Mouse (Mus musculus): ENCODE results near the gene Slc25a24.
A peak's percentile ranks its signal among the peaks of the same experiment; 100 is the strongest.

The Slc25a24 gene

DNA sequence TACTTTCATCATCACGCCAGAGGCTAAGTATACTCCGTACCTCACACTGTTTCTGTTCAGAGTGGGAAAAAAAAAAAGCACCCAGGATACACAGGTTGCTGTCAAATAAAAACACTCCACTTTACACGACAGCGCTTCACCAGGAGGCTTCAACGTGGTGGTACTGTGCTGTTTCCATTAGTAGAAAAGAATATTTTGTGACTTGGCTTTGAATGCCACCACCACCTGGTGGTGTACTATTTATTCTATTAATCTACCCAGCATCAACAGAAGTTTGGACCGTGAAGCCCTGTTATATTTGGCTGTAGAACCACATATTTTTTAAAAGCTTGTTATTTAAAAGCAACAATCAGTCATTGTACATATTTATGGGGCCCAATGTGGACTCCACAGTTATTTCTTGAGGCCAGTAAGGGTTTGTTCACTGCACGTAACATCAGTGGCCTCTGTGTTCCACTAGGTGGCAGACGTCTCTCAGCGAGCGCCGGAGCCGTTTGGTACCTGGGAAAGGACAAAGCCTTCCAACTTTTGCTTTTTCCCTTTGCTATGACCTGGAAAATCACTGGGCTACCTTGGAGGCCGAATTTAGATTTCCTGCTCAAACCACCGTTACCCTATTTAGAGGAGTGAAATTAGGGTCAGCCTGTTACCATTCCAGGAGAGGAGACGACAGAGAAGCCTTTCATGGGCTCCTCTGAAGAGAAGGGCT, 48.3 kb downstream of the Slc25a24 start:
- DNase-seq = peak; percentile 53 to 66

DNA sequence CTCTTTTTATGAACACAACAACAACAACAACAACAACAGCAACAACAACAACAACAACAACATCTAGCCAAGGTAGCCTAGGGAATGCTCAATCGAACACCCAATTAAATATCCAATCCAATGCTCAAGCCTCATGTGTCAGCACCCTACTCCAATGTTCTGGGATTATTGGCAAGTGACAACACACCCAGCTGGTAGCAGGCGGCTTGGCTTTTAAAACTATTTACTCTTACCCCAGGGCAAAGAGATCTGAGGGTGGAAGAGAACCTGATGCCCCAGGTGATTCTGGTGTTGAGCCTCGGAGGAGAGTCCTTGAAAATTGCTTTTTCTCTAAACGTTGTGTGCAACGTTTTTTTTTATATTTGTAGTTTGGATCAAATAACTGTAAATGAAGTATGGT, 51.4 kb downstream of the Slc25a24 start:
- DNase-seq = no peak

DNA sequence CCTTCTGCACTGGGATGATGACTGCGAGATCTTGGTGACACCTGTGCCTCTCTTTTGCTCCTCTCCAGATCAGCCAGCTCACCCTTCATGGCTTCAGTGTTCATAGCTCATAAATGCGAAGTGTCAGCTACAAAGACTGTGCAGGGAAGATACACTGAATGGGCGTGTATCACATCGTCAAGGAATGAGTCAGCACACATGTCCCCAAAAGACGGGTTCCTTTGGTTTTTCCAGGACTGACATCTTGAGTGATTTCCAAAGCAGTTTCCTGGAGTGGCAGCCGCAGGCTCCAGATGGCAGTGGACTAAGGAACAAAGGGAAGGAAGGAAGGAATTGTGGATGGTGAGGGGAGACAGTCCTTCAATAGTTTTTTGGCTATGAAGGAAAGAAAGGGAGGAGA, 55.8 kb downstream of the Slc25a24 start:
- no peak for DNase-seq

DNA sequence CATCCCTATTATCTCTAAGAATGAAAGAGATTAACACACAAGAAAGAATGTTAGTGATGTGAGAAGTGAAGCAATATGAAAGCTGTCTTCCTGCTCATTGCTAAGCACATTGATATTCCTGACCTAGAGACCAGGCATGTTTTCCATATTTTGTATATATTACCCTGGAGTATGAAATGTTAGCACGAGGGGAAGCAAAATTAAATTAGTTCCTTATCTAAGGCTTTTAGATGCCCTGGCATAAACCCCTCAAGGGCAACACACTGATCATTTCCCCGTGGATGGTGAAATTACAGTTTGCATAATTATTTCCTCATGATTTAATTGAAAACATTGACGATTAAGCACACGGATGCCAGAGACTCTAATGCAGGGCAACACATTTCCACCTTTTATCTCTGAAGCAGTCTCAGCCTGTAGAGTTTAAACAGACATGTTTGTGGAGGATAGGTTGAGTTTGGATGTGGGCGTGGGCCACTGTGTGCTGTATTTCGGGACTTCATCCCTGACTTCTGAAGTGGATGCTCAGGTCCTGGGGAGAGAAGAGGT, 56.7 kb downstream of the Slc25a24 start:
- DNase-seq = no peak

DNA sequence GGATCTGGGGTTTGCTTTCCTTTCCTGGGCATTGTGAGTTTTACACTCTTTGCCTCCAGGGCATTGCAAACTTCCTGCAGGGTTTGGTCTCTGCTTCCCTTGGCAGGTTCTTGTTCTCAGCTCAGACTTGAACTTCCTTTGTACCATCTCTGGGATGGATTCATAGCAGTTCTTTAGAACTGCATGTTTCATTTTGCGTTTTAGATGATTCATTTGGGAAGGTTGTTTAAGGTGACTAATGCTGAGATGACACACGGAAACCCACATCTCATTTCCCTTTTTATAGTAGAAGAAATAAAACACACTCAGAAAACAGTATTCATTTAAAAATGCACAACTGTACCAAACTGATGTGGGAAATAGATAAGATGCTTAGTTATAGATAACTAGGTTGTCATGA, 73.2 kb downstream of the Slc25a24 start:
- no peak for DNase-seq

DNA sequence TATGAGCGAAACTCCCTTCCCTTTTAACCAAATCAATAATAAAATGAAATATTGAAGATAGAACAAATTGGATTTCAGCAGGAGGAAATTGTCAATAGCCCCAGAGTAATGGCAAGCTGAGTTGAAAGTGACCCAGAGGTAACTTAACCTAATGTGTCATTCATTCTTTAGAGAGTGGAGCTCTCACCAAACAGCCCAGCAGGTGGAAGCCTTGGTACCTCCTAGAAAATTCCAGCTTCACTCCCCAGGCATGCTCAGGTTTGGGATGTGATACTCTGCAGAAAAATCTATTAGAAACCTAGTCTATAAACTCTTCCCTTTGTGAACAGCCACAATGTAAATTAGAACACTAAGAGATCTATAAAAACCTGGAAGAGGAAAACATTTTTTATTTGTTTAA, 76.3 kb downstream of the Slc25a24 start:
- DNase-seq = no peak

DNA sequence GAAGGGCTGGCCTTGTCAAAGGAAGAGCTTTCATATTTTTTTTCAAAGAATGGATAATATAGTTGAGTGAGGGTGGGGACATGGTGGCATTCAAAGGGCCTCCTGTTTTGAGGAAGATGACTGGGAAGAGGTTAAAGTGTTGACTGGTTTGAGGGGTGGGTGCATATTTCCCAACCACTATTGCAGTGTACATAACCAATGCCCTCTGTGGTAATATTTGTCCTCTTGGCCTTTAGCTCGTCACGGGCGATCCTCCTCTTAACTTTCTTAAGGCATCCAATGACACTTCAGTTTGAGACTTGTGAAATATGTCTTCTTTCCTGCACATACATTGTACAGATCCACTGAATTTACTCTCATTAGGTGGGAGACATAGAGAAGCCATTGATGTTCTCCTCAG, 89.4 kb downstream of the Slc25a24 start:
- no peak for DNase-seq

DNA sequence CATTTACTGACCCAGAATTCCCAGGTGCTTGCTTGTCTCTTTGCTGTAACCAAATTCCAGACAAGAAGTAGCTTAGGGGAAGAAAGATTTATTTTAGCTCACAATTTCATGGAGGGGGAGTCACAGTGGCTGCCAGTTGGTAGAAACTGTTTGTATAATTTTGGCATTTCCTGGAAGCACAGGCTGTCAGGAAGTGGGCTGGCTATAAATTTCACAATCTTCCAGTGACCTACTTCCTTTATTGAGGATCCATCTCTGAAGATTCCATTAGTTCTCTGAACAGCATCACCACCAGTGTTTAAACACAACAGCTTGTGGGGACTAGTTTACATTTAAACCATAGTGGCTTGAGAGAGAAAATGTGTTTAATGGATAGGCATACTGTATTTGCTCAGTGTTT, 93.4 kb downstream of the Slc25a24 start:
- DNase-seq = no peak
